Mouse (Mus musculus) forebrain, postnatal 0 days (tissue): ENCODE measurements around the gene Wdfy4. TPM values are rescaled to one million over a fixed set of nuclear protein-coding genes. Genes with fewer than 3 reads are reported as not detected.
A peak's percentile ranks its signal among the peaks of the same experiment; 100 is the strongest.

ENCODE experiments used
- ATAC-seq: fragments of 200-750 bp; cut with Nextera tagmentation; 2 replicates; pipeline ENCODE4 v1.8.0; 2017; ENCODE audit warnings: mild to moderate bottlenecking, moderate library complexity
- DNase-seq: peaks from one replicate; pipeline ENCODE4 v3.0.0-alpha.2; 2015
- H3K27ac ChIP-seq: fragments of 300-500 bp; sonication (generic); 2 replicates; pipeline ENCODE4 v1.5.1; 2014; ENCODE audit warnings: low read depth, mild to moderate bottlenecking, antibody characterized with exemption, low read length, moderate library complexity, mixed read lengths
- H3K27me3 ChIP-seq: fragments of 300-500 bp; sonication (generic); 2 replicates; pipeline ENCODE4 v1.6.1; 2014; ENCODE audit warnings: mild to moderate bottlenecking, low read length, mixed read lengths; ENCODE audit not compliant: insufficient read depth
- H3K36me3 ChIP-seq: fragments of 300-500 bp; sonication (generic); 2 replicates; pipeline ENCODE4 v1.6.1; 2014; ENCODE audit warnings: mild to moderate bottlenecking, moderate library complexity; ENCODE audit not compliant: insufficient read depth
- H3K4me1 ChIP-seq: fragments of 300-500 bp; sonication (generic); 2 replicates; pipeline ENCODE4 v1.6.1; 2014; ENCODE audit warnings: antibody characterized with exemption; ENCODE audit not compliant: insufficient read depth
- H3K4me2 ChIP-seq: fragments of 300-500 bp; sonication (generic); 2 replicates; pipeline ENCODE4 v1.6.1; 2014; ENCODE audit warnings: low read depth, mild to moderate bottlenecking, moderate library complexity
- H3K4me3 ChIP-seq: fragments of 300-500 bp; sonication (generic); 2 replicates; pipeline ENCODE4 v1.5.1; 2014; ENCODE audit warnings: low read depth, low read length, mixed read lengths
- H3K9ac ChIP-seq: fragments of 300-500 bp; sonication (generic); 2 replicates; pipeline ENCODE4 v1.6.1; 2014; ENCODE audit warnings: mild to moderate bottlenecking
- H3K9me3 ChIP-seq: fragments of 300-500 bp; sonication (generic); 2 replicates; pipeline ENCODE4 v1.6.1; 2016; ENCODE audit warnings: low read length
- CTCF ChIP-seq: sonication (generic); IDR thresholded peaks from 2 replicates; pipeline ENCODE4 v1.5.1; 2016; ENCODE audit warnings: antibody characterized with exemption, control low read depth, low read depth
- WGBS: fragments of 180-500 bp; shearing (Covaris S2); extraction: QIAGEN DNeasy Blood & Tissue Kit; methylation state at CpG from one replicate; pipeline ENCODE4 v1.1.7; 2014; 5-methylcytosine and 5-hydroxymethylcytosine counted together
- polyA plus RNA-seq: library from polyadenylated mRNA; unstranded; fragments of >200 nt; fragmentation: Nextera tagmentation; extraction: Ambion mirVana; gene quantifications from 2 replicates; pipeline ENCODE4 v1.2.1, GENCODE M21; 2015
- total RNA-seq: library from RNA; depleted of rRNA; stranded (reverse); fragments of >200 nt; gene quantifications from 2 replicates; pipeline ENCODE4 v1.2.3, GENCODE M21; 2014

Wdfy4 gene
- total and polyA plus RNA-seq, 2 experiments from 2014 or later, result 0.33 to 0.52 TPM

GRCm38 (mm10) chr14:33205280-33205965, 20.1 kb upstream of the Wdfy4 start:
- WGBS, result 29% methylated on average over 24 of the region's 24 CpGs

GRCm38 (mm10) chr14:33203777-33204176, 18.5 kb upstream of the Wdfy4 start:
- Histone ChIP-seq H3K27me3 (no peaks in the 10 kb centered on the region), H3K9ac (no peak overlapping the region), H3K36me3 (no peaks in the 10 kb centered on the region), H3K4me1 (no peaks in the 10 kb centered on the region), H3K4me3 (no peak overlapping the region), H3K4me2 (no peak overlapping the region), H3K9me3 (no peaks in the 10 kb centered on the region), H3K27ac (no peak overlapping the region)
- ATAC-seq (no peak), DNase-seq (no peak)
- TF ChIP-seq CTCF, result no peak
- WGBS, result 91% methylated on average over 14 of the region's 14 CpGs

More at GRCm38 (mm10) chr14:33205280-33205965, 20.1 kb upstream of the Wdfy4 start:
- no peaks in the 10 kb centered on the region for H3K4me1 ChIP-seq
- ATAC-seq, result peak; percentile 52
- H3K9me3 ChIP-seq, result no peaks in the 10 kb centered on the region
- H3K27ac ChIP-seq, result no peak overlapping the region
- DNase-seq, result peak; percentile 78
- no peaks in the 10 kb centered on the region for H3K36me3 ChIP-seq
- TF ChIP-seq CTCF, result peak; percentile 92
- H3K4me3 ChIP-seq, result peak overlapping the region; percentile 20; the same call in 1 of the 2 replicates
- peak overlapping the region; percentile 49 for H3K4me2 ChIP-seq
- no peak overlapping the region for H3K9ac ChIP-seq
- H3K27me3 ChIP-seq, result no peaks in the 10 kb centered on the region

GRCm38 (mm10) chr14:33202885-33203284, 17.6 kb upstream of the Wdfy4 start:
- Histone ChIP-seq H3K36me3 (no peaks in the 10 kb centered on the region), H3K27ac (no peak overlapping the region), H3K4me3 (no peak overlapping the region), H3K4me2 (no peak overlapping the region), H3K9ac (no peak overlapping the region), H3K9me3 (no peaks in the 10 kb centered on the region), H3K4me1 (no peaks in the 10 kb centered on the region), H3K27me3 (no peaks in the 10 kb centered on the region)
- DNase-seq (no peak), ATAC-seq (no peak)
- 87% methylated on average over 6 of the region's 6 CpGs for WGBS
- TF ChIP-seq CTCF, result no peak

- Histone ChIP-seq H3K36me3 (no peaks in the 10 kb centered on the region), H3K9me3 (no peaks in the 10 kb centered on the region), H3K27me3 (no peaks in the 10 kb centered on the region), H3K4me3 (no peak overlapping the region), H3K9ac (no peak overlapping the region), H3K27ac (no peak overlapping the region), H3K4me2 (no peak overlapping the region), H3K4me1 (no peaks in the 10 kb centered on the region)
- 83% methylated on average over 4 of the region's 4 CpGs for WGBS
- DNase-seq (no peak), ATAC-seq (no peak)
- TF ChIP-seq CTCF, result no peak
Measured at GRCm38 (mm10) chr14:33202161-33202560, 16.9 kb upstream of the Wdfy4 start.

- H3K9me3 ChIP-seq, result no peaks in the 10 kb centered on the region
- WGBS, result 86% methylated on average over 3 of the region's 3 CpGs
- ATAC-seq (no peak), DNase-seq (no peak)
- no peaks in the 10 kb centered on the region for H3K36me3 ChIP-seq
- H3K4me3 ChIP-seq, result no peak overlapping the region
- no peak overlapping the region for H3K27ac ChIP-seq
- H3K9ac ChIP-seq, result no peak overlapping the region
- H3K4me1 ChIP-seq, result no peaks in the 10 kb centered on the region
- H3K27me3 ChIP-seq, result no peaks in the 10 kb centered on the region
- H3K4me2 ChIP-seq, result no peak overlapping the region
- no peak for TF ChIP-seq CTCF
Measured at GRCm38 (mm10) chr14:33194241-33194640, 8.9 kb upstream of the Wdfy4 start.

GRCm38 (mm10) chr14:33193762-33194161, 8.5 kb upstream of the Wdfy4 start:
- Histone ChIP-seq H3K36me3 (no peaks in the 10 kb centered on the region), H3K27ac (no peak overlapping the region), H3K4me3 (no peak overlapping the region), H3K4me1 (no peaks in the 10 kb centered on the region), H3K27me3 (no peaks in the 10 kb centered on the region), H3K4me2 (no peak overlapping the region), H3K9ac (no peak overlapping the region), H3K9me3 (no peaks in the 10 kb centered on the region)
- TF ChIP-seq CTCF, result no peak
- ATAC-seq (no peak), DNase-seq (no peak)

GRCm38 (mm10) chr14:33190646-33191045, 5.3 kb upstream of the Wdfy4 start:
- Histone ChIP-seq H3K4me2 (no peak overlapping the region), H3K27me3 (no peaks in the 10 kb centered on the region), H3K9ac (no peak overlapping the region), H3K9me3 (no peaks in the 10 kb centered on the region), H3K4me3 (no peak overlapping the region), H3K27ac (no peak overlapping the region), H3K4me1 (no peaks in the 10 kb centered on the region), H3K36me3 (no peaks in the 10 kb centered on the region)
- no peak for DNase-seq
- TF ChIP-seq CTCF, result no peak
- ATAC-seq, result no peak
- WGBS, result 67% methylated on average over 1 of the region's 1 CpGs
